Mouse (Mus musculus): Measurements from ENCODE around the gene Arhgap35. TPM values are rescaled to one million over a fixed set of nuclear protein-coding genes. Genes with fewer than 3 reads are reported as not detected.

Gene Arhgap35
- polyA plus RNA-seq, 1 experiment, result 5.6 TPM

GRCm38 (mm10) chr7:16474445-16474844 lies 140.3 kb downstream of the Arhgap35 start:
- Histone ChIP-seq H3K27ac (ENCODE audit: insufficient read depth, low read length) (no peak overlapping the region), H3K4me1 (ENCODE audit: control insufficient read depth, insufficient read depth, insufficient read length) (peaks cover 4% of the 10 kb centered on the region; the same call in 1 of the 2 replicates), H3K36me3 (ENCODE audit: control insufficient read depth, insufficient read depth, low read length) (no peaks in the 10 kb centered on the region), H3K4me3 (ENCODE audit: extremely low read depth, insufficient read depth, insufficient read length) (no peak overlapping the region), H3K27me3 (ENCODE audit: control insufficient read depth, insufficient read depth, low read length) (peaks cover 28% of the 10 kb centered on the region)
- 10% methylated on average over 33 of the region's 33 CpGs for WGBS
- no peak for TF ChIP-seq CTCF (IDR thresholded peaks at IDR 0.05; ENCODE audit: extremely low read depth, insufficient read depth, insufficient read length, insufficient replicate concordance)
- no peak for TF ChIP-seq POLR2A (IDR thresholded peaks at IDR 0.05; ENCODE audit: low read depth, low read length)
- DNase-seq (ENCODE audit: low read depth in 1 of 2, low spot score in 2 of 2), result no peak

DNA sequence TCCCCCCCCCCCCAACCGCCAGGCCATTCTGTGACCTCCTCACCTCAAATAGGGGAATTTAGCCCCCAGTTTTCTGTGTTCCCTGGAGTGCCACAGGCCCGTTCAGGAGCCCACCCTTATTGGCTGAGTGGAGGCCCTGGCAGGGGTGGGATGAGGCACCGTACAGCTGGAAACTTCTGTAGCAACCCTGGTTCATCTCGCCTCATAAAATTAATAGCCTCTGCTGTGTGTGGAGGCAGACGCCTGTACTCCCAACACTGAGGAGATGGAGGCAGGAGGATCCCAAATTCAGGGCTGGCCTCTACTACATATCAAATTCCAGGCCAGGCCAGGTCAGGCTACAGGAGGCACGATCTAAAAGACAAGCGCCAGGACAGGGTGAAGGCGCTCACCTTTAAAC lies 140.9 kb downstream of the Arhgap35 start:
- TF ChIP-seq CTCF (IDR thresholded peaks at IDR 0.05; ENCODE audit: extremely low read depth, insufficient read depth, insufficient read length, insufficient replicate concordance), result no peak
- no peak for TF ChIP-seq POLR2A (IDR thresholded peaks at IDR 0.05; ENCODE audit: low read depth, low read length)
- Histone ChIP-seq H3K4me1 (ENCODE audit: control insufficient read depth, insufficient read depth, insufficient read length) (peaks cover 4% of the 10 kb centered on the region; the same call in 1 of the 2 replicates), H3K27me3 (ENCODE audit: control insufficient read depth, insufficient read depth, low read length) (peaks cover 28% of the 10 kb centered on the region), H3K27ac (ENCODE audit: insufficient read depth, low read length) (no peak overlapping the region), H3K4me3 (ENCODE audit: extremely low read depth, insufficient read depth, insufficient read length) (no peak overlapping the region), H3K36me3 (ENCODE audit: control insufficient read depth, insufficient read depth, low read length) (no peaks in the 10 kb centered on the region)
- 85% methylated on average over 8 of the region's 8 CpGs for WGBS
- DNase-seq (ENCODE audit: low read depth in 1 of 2, low spot score in 2 of 2), result no peak

- TF ChIP-seq CTCF (IDR thresholded peaks at IDR 0.05; ENCODE audit: extremely low read depth, insufficient read depth, insufficient read length, insufficient replicate concordance) (no peak), POLR2A (IDR thresholded peaks at IDR 0.05; ENCODE audit: low read depth, low read length) (no peak)
- no peak overlapping the region for H3K4me3 ChIP-seq (ENCODE audit: extremely low read depth, insufficient read depth, insufficient read length)
- H3K27ac ChIP-seq (ENCODE audit: insufficient read depth, low read length), result no peak overlapping the region
- peaks cover 4% of the 10 kb centered on the region; the same call in 1 of the 2 replicates for H3K4me1 ChIP-seq (ENCODE audit: control insufficient read depth, insufficient read depth, insufficient read length)
- no peak for DNase-seq (ENCODE audit: low read depth in 1 of 2, low spot score in 2 of 2)
- 29% methylated on average over 17 of the region's 17 CpGs for WGBS
- no peaks in the 10 kb centered on the region for H3K36me3 ChIP-seq (ENCODE audit: control insufficient read depth, insufficient read depth, low read length)
- peaks cover 28% of the 10 kb centered on the region for H3K27me3 ChIP-seq (ENCODE audit: control insufficient read depth, insufficient read depth, low read length)
Observed at GRCm38 (mm10) chr7:16472116-16472709, 142.6 kb downstream of the Arhgap35 start.

DNA sequence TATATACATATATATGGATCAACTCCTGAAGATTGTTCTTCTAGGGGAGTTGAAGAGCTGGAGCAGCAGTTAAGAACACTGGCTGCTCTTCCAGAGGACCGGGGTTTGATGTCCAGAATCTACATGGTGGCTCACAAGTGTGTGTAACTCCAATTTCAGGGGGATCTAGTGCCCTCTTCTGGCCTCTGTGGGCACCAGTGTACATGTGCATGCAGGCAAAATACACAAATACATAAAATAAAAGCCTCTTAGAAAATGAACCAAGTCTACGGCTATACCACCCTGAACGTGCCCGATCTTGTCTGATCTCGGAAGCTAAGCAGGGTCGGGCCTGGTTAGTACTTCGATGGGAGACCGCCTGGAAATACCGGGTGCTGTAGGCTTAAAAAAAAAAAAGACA lies 143.2 kb downstream of the Arhgap35 start:
- TF ChIP-seq CTCF (IDR thresholded peaks at IDR 0.05; ENCODE audit: extremely low read depth, insufficient read depth, insufficient read length, insufficient replicate concordance) (no peak), POLR2A (IDR thresholded peaks at IDR 0.05; ENCODE audit: low read depth, low read length) (no peak)
- DNase-seq (ENCODE audit: low read depth in 1 of 2, low spot score in 2 of 2), result no peak
- H3K4me3 ChIP-seq (ENCODE audit: extremely low read depth, insufficient read depth, insufficient read length), result no peak overlapping the region
- no peaks in the 10 kb centered on the region for H3K36me3 ChIP-seq (ENCODE audit: control insufficient read depth, insufficient read depth, low read length)
- peaks cover 4% of the 10 kb centered on the region; the same call in 1 of the 2 replicates for H3K4me1 ChIP-seq (ENCODE audit: control insufficient read depth, insufficient read depth, insufficient read length)
- WGBS, result 39% methylated on average over 9 of the region's 9 CpGs
- H3K27ac ChIP-seq (ENCODE audit: insufficient read depth, low read length), result no peak overlapping the region
- H3K27me3 ChIP-seq (ENCODE audit: control insufficient read depth, insufficient read depth, low read length), result peaks cover 26% of the 10 kb centered on the region

GRCm38 (mm10) chr7:16468115-16468514 lies 146.7 kb downstream of the Arhgap35 start:
- 41% methylated on average over 5 of the region's 5 CpGs for WGBS
- H3K4me1 ChIP-seq (ENCODE audit: control insufficient read depth, insufficient read depth, insufficient read length), result no peaks in the 10 kb centered on the region
- TF ChIP-seq CTCF (IDR thresholded peaks at IDR 0.05; ENCODE audit: extremely low read depth, insufficient read depth, insufficient read length, insufficient replicate concordance) (no peak), POLR2A (IDR thresholded peaks at IDR 0.05; ENCODE audit: low read depth, low read length) (no peak)
- no peak overlapping the region for H3K4me3 ChIP-seq (ENCODE audit: extremely low read depth, insufficient read depth, insufficient read length)
- peaks cover 2% of the 10 kb centered on the region; the same call in 1 of the 2 replicates for H3K27me3 ChIP-seq (ENCODE audit: control insufficient read depth, insufficient read depth, low read length)
- no peaks in the 10 kb centered on the region for H3K36me3 ChIP-seq (ENCODE audit: control insufficient read depth, insufficient read depth, low read length)
- no peak overlapping the region for H3K27ac ChIP-seq (ENCODE audit: insufficient read depth, low read length)
- no peak for DNase-seq (ENCODE audit: low read depth in 1 of 2, low spot score in 2 of 2)

GRCm38 (mm10) chr7:16466565-16466964 lies 148.2 kb downstream of the Arhgap35 start:
- DNase-seq (ENCODE audit: low read depth in 1 of 2, low spot score in 2 of 2), result no peak
- TF ChIP-seq CTCF (IDR thresholded peaks at IDR 0.05; ENCODE audit: extremely low read depth, insufficient read depth, insufficient read length, insufficient replicate concordance), result no peak
- TF ChIP-seq POLR2A (IDR thresholded peaks at IDR 0.05; ENCODE audit: low read depth, low read length), result no peak
- H3K27ac ChIP-seq (ENCODE audit: insufficient read depth, low read length), result no peak overlapping the region
- WGBS, result 75% methylated on average over 4 of the region's 4 CpGs
- no peaks in the 10 kb centered on the region for H3K36me3 ChIP-seq (ENCODE audit: control insufficient read depth, insufficient read depth, low read length)
- H3K4me1 ChIP-seq (ENCODE audit: control insufficient read depth, insufficient read depth, insufficient read length), result no peaks in the 10 kb centered on the region
- H3K4me3 ChIP-seq (ENCODE audit: extremely low read depth, insufficient read depth, insufficient read length), result no peak overlapping the region
- no peaks in the 10 kb centered on the region; the same call in 1 of the 2 replicates for H3K27me3 ChIP-seq (ENCODE audit: control insufficient read depth, insufficient read depth, low read length)

DNA sequence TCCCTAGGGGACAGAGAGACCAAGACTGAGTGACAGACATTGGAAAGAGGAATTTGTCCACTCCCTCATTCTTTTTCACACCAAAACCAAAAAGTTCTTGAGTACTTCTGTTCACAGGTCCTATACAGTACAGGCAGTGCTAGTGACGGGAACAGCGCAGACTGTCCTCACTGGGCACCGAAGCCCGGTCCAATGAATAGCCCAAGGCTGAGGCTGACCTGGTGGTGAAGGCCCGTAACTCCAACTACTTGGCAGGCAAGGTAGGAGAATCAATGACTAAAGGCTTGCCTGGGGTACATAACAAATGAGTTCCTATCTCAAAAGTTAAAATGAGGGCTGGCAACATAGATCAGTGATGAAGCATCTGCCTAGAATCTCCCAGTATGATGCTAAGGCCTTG lies 149.2 kb downstream of the Arhgap35 start:
- H3K36me3 ChIP-seq (ENCODE audit: control insufficient read depth, insufficient read depth, low read length), result no peaks in the 10 kb centered on the region
- H3K27me3 ChIP-seq (ENCODE audit: control insufficient read depth, insufficient read depth, low read length), result no peaks in the 10 kb centered on the region; the same call in 1 of the 2 replicates
- DNase-seq (ENCODE audit: low read depth in 1 of 2, low spot score in 2 of 2), result no peak
- no peak for TF ChIP-seq CTCF (IDR thresholded peaks at IDR 0.05; ENCODE audit: extremely low read depth, insufficient read depth, insufficient read length, insufficient replicate concordance)
- TF ChIP-seq POLR2A (IDR thresholded peaks at IDR 0.05; ENCODE audit: low read depth, low read length), result no peak
- H3K4me1 ChIP-seq (ENCODE audit: control insufficient read depth, insufficient read depth, insufficient read length), result no peaks in the 10 kb centered on the region
- 91% methylated on average over 5 of the region's 5 CpGs for WGBS
- H3K27ac ChIP-seq (ENCODE audit: insufficient read depth, low read length), result no peak overlapping the region
- H3K4me3 ChIP-seq (ENCODE audit: extremely low read depth, insufficient read depth, insufficient read length), result no peak overlapping the region
